Mouse (Mus musculus) limb, embryonic 10.5 days (tissue): ENCODE data around the gene Pprc1. TPM values are rescaled to one million over a fixed set of nuclear protein-coding genes. Genes with fewer than 3 reads are reported as not detected.
A peak's percentile ranks its signal among the peaks of the same experiment; 100 is the strongest.

Experiments
- DNase-seq: peaks from one replicate; pipeline ENCODE4 v3.0.0-alpha.2; 2017; ENCODE audit warnings: low spot score
- H3K27ac ChIP-seq: fragments of 300-500 bp; sonication (generic); 2 replicates; pipeline ENCODE4 v1.5.1; 2016; ENCODE audit warnings: mild to moderate bottlenecking
- H3K27me3 ChIP-seq: fragments of 300-500 bp; sonication (generic); 2 replicates; pipeline ENCODE4 v1.6.1; 2016; ENCODE audit warnings: low read depth, mild to moderate bottlenecking; ENCODE audit not compliant: poor library complexity, severe bottlenecking
- H3K36me3 ChIP-seq: fragments of 300-500 bp; sonication (generic); 2 replicates; pipeline ENCODE4 v1.6.1; 2016; ENCODE audit warnings: mild to moderate bottlenecking, moderate library complexity
- H3K4me1 ChIP-seq: fragments of 300-500 bp; sonication (generic); 2 replicates; pipeline ENCODE4 v1.6.1; 2016
- H3K4me3 ChIP-seq: fragments of 300-500 bp; sonication (generic); 2 replicates; pipeline ENCODE4 v1.5.1; 2016; ENCODE audit warnings: mild to moderate bottlenecking, moderate library complexity
- H3K9me3 ChIP-seq: fragments of 300-500 bp; sonication (generic); replicated peaks from 2 replicates; pipeline ENCODE4 v1.6.1; 2016; ENCODE audit warnings: mild to moderate bottlenecking
- WGBS: fragments of 180-500 bp; shearing (Covaris S2); methylation state at CpG from one replicate; pipeline ENCODE4 v1.1.7; 2016; 5-methylcytosine and 5-hydroxymethylcytosine counted together
- polyA plus RNA-seq: library from polyadenylated mRNA; unstranded; fragments of >200 nt; fragmentation: Nextera tagmentation; extraction: Ambion mirVana; gene quantifications from 2 replicates; pipeline ENCODE4 v1.2.1, GENCODE M21; 2016

Pprc1 gene
- polyA plus RNA-seq, 1 experiment from 2014 or later: 63.0 TPM

DNA sequence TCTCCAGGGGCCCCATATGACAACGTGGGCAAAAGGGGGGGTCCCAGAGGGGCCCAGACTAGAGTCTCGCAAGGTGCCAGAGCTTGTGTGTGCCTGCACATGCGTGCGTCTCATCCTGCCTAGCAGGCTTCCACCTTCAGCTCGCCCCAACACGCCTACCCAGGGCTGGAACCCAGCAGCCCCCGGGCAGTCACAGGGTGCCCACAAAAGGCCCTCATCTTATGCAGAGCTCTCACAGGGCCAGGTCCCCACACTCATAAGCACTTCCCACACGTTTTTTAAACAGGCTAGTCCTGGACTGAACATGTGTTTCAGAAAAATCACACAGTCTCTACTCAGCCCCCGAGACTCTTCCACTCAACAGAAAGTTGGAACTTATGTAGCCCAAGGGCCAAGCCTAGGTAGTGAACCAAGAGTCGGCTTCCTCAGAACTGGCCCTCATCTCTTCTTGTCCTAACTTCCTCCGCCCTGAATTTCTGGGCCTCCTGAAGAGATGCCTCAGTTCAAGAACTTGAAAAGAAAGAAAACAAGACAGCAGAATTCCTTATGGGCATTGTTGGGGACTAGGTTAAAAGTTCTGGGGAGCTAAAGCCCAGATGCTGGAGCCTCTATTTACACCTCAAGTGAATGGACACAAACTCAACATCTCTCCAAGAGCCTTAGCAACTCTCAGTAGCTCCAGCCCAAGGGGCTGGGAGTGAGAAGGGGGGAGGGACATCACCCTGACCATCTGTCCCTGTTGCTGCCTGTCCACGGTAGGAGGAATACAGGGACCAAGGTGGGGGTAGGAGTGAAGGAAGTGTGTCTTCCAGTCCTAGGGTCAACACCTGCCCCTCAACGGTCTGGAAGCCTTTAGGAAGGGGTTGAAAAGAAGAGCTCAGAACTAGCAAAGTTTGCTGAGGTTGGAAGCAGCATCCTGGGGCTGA lies 6.5 kb upstream of the Pprc1 start:
- peak overlapping the region; percentile 96 for H3K4me3 ChIP-seq
- no peak for DNase-seq
- H3K27ac ChIP-seq: peak overlapping the region; percentile 97
- peaks cover 62% of the 10 kb centered on the region for H3K4me1 ChIP-seq
- no peaks in the 10 kb centered on the region for H3K9me3 ChIP-seq
- peaks cover 48% of the 10 kb centered on the region for H3K36me3 ChIP-seq
- no peaks in the 10 kb centered on the region for H3K27me3 ChIP-seq
- WGBS: 43% methylated on average over 13 of the region's 13 CpGs

DNA sequence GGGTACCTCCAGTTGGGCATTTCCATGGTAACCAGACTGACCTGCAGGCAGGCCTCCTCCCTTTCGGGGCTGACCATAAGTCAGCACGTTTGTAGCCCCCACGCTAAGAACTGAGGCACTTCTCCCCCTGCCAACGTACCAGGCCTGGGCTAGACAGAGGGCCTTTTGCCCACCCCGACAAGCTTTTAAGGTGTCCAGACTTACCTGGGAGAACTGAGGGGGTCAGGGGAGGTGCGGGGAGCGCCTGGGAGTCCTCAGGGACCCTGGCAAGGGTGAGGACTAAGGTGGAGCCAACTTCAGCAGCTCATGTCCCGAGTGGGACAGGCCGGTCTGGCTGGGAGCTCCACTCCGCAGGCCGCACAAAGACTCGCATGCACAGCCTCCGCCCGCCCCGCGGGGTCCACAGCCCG lies 5.8 kb upstream of the Pprc1 start:
- under 1% methylated on average over 17 of the region's 17 CpGs for WGBS
- DNase-seq: peak; percentile 63
- H3K9me3 ChIP-seq: no peaks in the 10 kb centered on the region
- H3K4me3 ChIP-seq: peak overlapping the region; percentile 96
- peak overlapping the region; percentile 97 for H3K27ac ChIP-seq
- no peaks in the 10 kb centered on the region for H3K27me3 ChIP-seq
- H3K4me1 ChIP-seq: peaks cover 68% of the 10 kb centered on the region
- H3K36me3 ChIP-seq: peaks cover 41% of the 10 kb centered on the region

DNA sequence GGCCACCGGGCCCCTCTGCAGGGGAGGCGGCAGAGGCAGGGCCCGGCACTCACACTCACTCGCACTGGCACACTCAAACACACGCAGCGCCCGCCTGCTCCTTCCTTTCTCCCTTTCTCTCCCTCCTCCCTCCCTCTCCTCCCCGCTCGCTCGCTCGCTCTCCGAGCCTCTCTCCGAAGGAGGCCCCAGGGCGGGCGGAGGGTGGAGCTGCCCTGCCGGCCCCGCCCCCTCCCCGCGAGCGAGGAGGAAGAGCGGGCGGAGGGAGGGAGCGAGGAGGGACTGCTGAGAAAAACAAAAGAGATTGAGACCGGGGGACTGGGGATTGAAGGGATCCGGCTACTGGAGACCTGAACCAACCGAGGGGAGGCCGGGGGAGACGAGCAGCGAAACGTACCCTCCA lies 5.2 kb upstream of the Pprc1 start:
- peak; percentile 93 for DNase-seq
- peaks cover 35% of the 10 kb centered on the region for H3K36me3 ChIP-seq
- no peaks in the 10 kb centered on the region for H3K27me3 ChIP-seq
- peak overlapping the region; percentile 96 for H3K4me3 ChIP-seq
- no peaks in the 10 kb centered on the region for H3K9me3 ChIP-seq
- peaks cover 73% of the 10 kb centered on the region for H3K4me1 ChIP-seq
- H3K27ac ChIP-seq: peak overlapping the region; percentile 97
- WGBS: 2% methylated on average over 30 of the region's 30 CpGs

DNA sequence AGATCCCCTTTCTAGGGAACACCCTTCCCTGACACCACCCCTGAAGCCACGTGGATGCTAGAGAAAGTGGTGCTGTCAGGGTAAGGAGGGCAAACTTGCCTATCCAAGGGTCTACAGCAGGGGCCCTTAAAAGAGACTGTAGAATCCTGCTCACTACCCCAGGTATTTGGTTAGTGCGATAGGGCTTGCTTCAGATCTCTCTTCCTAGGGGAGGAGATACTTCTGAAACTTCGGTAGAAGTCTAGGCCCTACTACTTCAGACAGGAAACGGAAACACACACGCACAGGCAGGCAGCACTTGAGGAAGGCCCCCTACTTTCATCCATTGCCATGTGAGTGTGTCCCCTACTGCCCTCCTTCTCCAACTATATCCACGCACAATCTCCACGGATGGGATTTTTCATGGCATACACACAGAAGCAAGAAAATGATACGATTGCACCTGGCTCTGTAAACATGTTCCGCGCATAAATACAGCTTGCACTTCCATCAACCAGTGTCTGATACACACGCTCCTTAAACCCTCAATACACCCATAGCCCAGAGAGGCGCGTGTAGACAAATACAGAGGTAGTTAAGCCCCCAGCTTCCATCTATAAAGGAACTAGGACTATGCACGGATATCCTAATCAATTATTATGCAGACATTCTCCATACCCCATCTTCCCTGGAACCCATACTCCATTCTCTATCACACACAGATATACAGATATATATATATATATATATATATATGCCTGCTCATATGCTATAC lies 4.4 kb upstream of the Pprc1 start:
- H3K4me3 ChIP-seq: peak overlapping the region; percentile 96
- peaks cover 26% of the 10 kb centered on the region for H3K36me3 ChIP-seq
- WGBS: 45% methylated on average over 14 of the region's 14 CpGs
- H3K4me1 ChIP-seq: peaks cover 76% of the 10 kb centered on the region
- no peaks in the 10 kb centered on the region for H3K27me3 ChIP-seq
- H3K9me3 ChIP-seq: no peaks in the 10 kb centered on the region
- peak; percentile 47 for DNase-seq
- H3K27ac ChIP-seq: peak overlapping the region; percentile 97

DNA sequence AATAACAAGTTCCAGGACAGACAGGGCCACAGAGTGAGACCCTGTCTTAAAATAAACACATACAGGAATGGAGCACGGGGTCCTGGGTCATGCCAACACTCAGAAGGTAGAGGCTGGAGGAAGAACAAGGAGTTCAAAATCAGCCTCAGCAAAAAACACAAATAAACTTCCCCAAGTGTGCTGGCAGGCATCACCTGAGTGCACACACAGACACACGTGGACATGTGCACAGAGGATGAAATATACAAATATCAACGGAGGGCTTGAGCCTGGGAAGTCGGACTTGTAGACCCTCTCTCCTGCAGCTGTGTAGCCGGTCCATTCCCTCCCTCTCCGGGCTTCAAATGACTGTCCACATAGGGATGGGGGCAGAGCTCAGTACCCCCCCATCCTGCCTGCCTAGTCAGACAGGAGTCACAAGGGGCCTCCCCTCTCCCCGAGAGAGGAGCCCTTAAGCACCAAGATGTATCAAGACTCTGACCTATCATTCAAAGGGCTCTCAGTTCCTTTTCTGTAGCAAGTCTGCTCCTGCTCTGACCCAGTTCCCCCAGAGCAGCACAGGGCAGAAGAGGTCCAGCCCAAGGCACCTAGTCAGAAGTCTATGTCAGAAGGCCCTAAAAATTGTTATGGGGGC lies 3.3 kb upstream of the Pprc1 start:
- WGBS: 36% methylated on average over 7 of the region's 7 CpGs
- DNase-seq: no peak
- Histone ChIP-seq H3K36me3 (peaks cover 15% of the 10 kb centered on the region), H3K27me3 (no peaks in the 10 kb centered on the region), H3K4me3 (peak overlapping the region; percentile 96), H3K4me1 (peaks cover 84% of the 10 kb centered on the region), H3K27ac (peak overlapping the region; percentile 97), H3K9me3 (no peaks in the 10 kb centered on the region)

DNA sequence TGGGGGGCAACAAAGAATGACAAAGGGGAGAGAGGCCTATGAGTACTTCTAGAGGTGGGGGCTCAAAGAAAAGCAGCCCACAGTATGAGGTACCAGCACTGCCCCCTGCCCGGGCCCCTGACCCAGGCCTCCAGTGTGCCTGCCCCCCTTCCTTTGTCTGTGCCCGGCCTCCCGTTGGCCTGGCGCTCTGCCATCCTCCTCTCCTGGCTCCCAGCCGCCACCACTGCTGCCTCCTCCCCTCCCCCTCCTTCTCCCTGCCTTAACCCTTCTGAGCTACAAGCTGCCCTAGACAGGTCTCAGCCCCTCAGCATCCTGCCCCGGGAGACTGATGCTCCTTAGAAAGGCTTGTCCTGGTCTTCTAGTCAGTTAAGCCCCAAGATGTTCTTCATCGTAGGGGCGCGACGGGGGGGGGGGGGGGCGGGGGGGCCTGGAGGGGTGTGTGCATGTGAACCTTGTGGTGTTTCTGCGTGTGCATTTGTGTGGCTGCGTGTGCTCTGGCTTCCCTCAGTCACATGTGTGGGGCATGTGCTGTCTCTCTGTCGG lies 2.7 kb upstream of the Pprc1 start:
- peaks cover 9% of the 10 kb centered on the region for H3K36me3 ChIP-seq
- DNase-seq: peak; percentile 77
- H3K9me3 ChIP-seq: no peaks in the 10 kb centered on the region
- H3K4me1 ChIP-seq: peaks cover 84% of the 10 kb centered on the region
- H3K27me3 ChIP-seq: no peaks in the 10 kb centered on the region
- H3K27ac ChIP-seq: peak overlapping the region; percentile 97
- 2% methylated on average over 12 of the region's 14 CpGs for WGBS
- H3K4me3 ChIP-seq: peak overlapping the region; percentile 96

DNA sequence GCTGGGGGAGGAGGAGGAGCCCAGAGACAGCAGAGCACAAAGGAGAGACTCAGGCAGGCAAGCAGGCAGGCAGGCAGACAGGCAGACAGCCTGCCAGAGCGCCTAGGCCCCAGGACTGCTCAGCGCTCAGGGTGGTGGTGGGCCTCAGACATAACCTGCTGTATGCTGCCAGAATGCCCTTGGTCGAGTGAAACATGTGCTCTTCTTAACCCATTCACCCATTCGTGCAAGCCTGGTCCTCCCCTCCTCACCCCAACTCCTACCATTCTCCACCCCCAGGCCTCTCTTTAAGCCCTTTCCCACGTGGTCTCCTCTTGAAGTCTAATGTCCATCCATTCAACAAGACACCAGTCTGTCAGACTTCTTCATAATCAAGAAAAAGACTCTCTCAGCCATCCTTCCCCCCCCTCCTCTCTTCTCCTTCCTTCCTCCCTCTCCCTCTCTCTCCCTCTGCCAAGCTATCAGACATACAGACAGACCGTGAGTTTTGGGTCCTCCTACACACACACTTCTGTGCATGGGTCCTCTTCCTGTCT lies 2.1 kb upstream of the Pprc1 start:
- H3K36me3 ChIP-seq: peaks cover 4% of the 10 kb centered on the region
- peak overlapping the region; percentile 97 for H3K27ac ChIP-seq
- H3K4me1 ChIP-seq: peaks cover 84% of the 10 kb centered on the region
- DNase-seq: peak; percentile 76
- H3K9me3 ChIP-seq: no peaks in the 10 kb centered on the region
- WGBS: 8% methylated on average over 6 of the region's 6 CpGs
- no peaks in the 10 kb centered on the region for H3K27me3 ChIP-seq
- H3K4me3 ChIP-seq: peak overlapping the region; percentile 96

DNA sequence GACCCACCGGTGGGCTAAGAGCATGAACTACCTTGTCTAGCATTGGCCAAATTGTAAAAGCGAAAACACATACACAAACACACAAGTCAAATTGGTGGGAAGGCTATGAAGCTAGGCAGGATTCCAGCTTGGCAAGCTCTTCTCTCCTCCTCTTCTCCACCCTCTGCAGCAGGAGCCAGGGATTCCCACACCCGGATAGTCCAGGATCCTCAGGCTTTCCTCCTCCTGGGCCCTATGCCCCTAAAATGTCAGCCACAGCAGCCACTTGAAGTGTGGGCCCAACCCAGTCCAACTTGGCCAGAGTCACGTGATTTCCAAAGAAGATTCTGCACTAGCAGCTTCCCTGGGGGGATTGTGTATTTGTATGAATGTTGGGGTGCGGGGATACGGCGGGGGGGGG lies 1.3 kb upstream of the Pprc1 start:
- DNase-seq: no peak
- peaks cover 79% of the 10 kb centered on the region for H3K4me1 ChIP-seq
- H3K27me3 ChIP-seq: no peaks in the 10 kb centered on the region
- 75% methylated on average over 7 of the region's 7 CpGs for WGBS
- H3K4me3 ChIP-seq: peak overlapping the region; percentile 96
- H3K27ac ChIP-seq: peak overlapping the region; percentile 97
- no peaks in the 10 kb centered on the region for H3K36me3 ChIP-seq
- no peaks in the 10 kb centered on the region for H3K9me3 ChIP-seq

DNA sequence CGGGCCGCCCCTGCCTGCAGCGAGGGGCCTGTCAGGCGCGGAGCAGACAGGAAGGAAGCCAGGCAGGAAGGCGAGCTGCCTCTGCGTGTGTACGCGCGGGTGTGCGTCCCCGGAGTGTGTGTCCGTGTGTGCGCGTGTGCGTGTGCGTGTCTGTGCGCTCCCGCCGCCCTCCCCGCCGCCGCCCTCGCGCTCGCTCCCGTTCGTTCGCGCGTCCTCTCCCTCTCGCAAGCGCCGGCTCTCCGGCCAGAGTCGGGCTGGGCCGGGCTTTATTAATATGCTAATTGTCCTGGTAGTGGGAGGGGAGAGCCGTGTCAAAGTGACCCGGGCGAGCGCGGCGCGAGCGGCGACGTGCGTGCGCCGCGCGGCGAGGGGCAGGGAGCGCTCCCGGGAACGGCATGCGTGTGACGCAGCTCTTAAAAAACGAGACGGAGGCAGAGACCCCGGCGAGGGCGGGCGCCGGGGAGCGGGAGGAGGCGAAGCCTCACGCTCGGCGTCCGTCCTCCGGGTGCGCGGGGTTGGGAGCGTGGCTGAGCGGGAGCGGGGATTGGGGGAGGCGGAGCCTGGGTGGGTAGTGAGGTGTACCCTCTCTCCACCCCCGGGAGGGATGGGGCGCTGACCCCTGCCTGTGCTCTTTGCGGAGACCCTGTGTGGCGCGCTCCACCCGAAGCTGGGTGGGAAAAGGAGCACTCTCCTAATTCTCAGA lies 458 bp downstream of the Pprc1 start, which contains the start of gene Ldb1:
TSS of gene Ldb1 (minus strand) at position 222 of the 703 bp plus-strand sequence.
- Histone ChIP-seq H3K4me3 (peak within 1 kb of the TSS; percentile 96), H3K9me3 (no peaks in the 10 kb centered on the region), H3K27ac (peak within 1 kb of the TSS; percentile 97), H3K27me3 (no peaks in the 10 kb centered on the region), H3K4me1 (peaks cover 70% of the 10 kb centered on the region), H3K36me3 (no peaks in the 10 kb centered on the region)
- peak; percentile 88 for DNase-seq
- WGBS: under 1% methylated on average over 84 of the region's 84 CpGs

DNA sequence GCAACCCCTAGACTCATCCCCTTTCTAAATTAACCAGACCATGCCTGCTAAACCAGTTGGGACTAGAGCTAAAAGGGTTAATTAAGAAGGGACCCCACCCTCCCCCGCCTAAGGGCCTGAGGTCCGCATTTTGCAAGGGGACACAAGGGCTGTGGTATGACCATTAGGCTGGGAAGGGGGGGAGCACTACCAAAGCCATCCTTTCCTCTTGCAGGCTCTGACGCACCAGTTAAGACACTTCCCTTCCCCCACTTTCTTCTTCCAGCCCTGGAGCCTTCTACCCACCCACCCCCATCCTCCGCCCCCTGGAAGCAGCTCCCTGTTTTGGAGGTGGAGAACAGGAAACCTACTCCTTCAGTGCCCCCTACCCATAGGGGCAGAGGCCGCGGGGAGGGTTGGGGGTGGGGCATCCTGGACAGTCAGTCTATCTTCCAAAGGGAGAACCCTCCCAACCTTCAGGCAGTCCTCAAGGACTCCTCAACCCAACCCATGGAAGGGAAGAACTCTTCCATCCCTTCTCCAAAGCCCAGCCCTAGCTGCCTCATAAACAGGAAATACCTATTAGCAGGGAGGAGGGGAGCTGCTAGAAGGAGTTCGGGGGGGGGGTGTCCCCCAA lies 1.1 kb downstream of the Pprc1 start:
- peak; percentile 74 for DNase-seq
- Histone ChIP-seq H3K27ac (peak overlapping the region; percentile 97), H3K27me3 (no peaks in the 10 kb centered on the region), H3K9me3 (no peaks in the 10 kb centered on the region), H3K36me3 (no peaks in the 10 kb centered on the region), H3K4me3 (peak overlapping the region; percentile 96), H3K4me1 (peaks cover 65% of the 10 kb centered on the region)
- WGBS: under 1% methylated on average over 7 of the region's 7 CpGs

DNA sequence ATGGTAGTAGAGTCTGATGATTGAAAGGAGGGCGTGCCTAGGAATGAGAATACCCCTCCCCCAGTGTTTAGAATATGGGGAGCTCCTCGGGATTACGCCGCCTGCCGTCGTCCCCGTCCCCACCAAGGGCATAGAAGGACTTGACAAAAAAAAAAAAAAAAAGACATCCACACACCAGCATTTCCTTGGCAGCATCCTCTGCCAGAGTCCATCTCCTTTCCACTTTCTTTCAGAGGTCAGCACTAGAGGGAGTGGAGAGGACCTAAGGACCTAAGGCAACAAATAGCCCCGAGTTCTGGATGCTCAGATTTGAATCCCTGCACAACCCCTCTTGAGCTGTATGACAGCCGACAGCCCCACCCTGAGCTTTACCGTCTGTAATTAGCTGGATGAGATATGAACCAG lies 1.9 kb downstream of the Pprc1 start:
- peaks cover 56% of the 10 kb centered on the region for H3K4me1 ChIP-seq
- H3K27ac ChIP-seq: peak overlapping the region; percentile 97; the same call in 1 of the 2 replicates
- no peaks in the 10 kb centered on the region for H3K9me3 ChIP-seq
- H3K4me3 ChIP-seq: peak overlapping the region; percentile 96
- no peak for DNase-seq
- H3K27me3 ChIP-seq: no peaks in the 10 kb centered on the region
- H3K36me3 ChIP-seq: no peaks in the 10 kb centered on the region
- WGBS: 5% methylated on average over 10 of the region's 10 CpGs
